Mouse (Mus musculus): ENCODE results near the gene Fitm2.

Gene Fitm2

GRCm38 (mm10) chr2:163472466-163472851 is at the start of gene Fitm2:
Gene Fitm2 (minus strand): TSS chr2:163472629.
- DNase-seq: peak; percentile 94

DNA sequence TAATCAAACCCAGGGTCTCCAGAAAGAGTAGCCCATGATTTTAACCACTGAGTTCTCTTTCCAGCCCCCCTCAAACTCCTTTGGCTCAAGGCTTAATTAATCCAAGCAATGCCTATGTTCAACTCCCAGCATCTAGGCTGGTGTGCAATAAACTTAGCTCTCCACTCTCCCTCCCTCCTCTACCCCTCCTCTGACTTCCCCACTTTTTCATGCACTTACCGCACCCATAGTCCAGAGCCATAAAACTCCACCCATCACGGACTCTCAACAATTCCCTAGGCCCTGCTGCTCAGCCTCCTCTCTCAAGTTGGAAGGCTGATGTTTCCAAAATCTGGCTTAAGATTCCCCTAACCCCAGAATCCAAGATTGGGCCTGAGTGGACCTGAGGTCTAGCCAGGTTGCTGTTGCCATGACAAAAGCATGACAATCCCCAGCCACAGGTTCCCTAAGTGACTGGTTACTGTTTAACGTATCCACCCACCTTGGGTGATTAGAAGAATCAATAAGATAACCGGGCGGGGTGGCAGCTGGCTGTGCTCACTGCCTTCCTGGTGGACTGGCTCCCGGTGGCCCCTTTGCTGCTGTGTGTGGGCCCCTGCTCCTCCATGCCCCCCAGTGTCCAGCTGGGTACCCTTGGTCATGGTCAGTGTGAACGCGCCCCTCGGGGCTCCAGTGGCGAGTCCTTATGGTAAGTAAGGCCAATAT is 34.0 kb upstream of the Fitm2 start, which contains the start of gene Hnf4a:
Hnf4a (plus strand) TSS at position 509 of the 705 bp plus-strand sequence.
- DNase-seq: no peak

GRCm38 (mm10) chr2:163503191-163503590 is 30.8 kb upstream of the Fitm2 start:
- DNase-seq: no peak

DNA sequence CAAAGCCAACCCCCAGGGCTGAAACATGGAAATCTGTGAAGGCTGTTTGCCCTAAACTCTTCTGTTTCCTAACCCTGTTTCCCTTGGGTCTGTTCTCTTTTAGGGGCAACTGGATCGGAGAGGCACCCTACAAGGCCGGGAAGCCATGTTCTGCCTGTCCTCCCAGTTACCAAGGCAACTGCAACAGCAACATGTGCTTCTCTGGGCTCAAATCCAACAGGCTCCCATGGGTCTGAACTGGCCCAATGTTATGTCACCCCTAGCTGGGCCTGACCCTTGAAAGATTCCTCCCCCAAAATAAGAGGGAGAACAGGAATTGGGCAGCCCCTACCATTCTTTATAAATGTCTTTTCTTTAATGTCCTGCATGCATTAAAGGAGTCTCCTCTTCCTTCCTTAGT is 29.8 kb upstream of the Fitm2 start:
- DNase-seq: no peak

DNA sequence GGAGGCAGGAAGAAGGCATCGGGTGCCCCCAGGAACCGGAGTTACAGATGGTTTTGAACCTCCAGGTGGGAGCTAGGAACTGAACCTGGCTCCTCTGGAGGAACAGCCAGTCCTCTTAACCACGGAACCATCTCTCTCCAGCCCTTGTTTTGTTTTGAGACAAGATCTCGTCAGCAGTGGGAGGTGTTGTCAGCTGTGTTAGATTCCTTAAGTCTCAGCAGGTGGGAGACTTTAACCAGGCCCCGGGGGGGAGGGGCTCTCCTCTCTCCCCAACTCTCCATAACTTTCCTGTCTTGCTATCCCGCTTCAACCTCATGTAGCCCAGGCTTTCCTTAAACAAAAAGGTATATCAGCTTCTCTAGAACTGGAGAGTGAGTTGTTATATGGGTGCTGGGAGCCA is 22.0 kb upstream of the Fitm2 start:
- no peak for DNase-seq

- DNase-seq: no peak
These were observed 21.5 kb upstream of the Fitm2 start for GRCm38 (mm10) chr2:163493976-163494375.

DNA sequence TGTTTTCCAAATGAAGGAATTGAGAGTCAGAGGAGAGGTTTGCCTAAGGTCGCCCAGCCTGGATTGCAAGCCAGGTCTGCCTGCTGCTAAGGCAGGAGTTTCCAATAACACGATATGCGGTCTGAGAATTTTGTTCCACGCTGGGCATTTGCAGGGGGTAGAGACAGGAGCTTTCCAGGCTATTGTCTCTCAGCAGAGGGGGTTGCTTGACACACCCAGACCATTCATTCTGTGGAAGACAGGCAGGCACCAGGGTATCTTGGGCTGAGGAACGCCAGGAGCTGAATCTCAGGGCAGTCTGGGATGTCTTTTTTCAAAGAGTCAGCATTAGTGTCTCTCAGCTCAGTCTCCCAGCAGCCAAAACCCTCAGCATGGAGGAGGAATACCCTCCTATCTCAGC is 20.6 kb upstream of the Fitm2 start:
- DNase-seq: no peak

- no peak for DNase-seq
These were observed 19.6 kb upstream of the Fitm2 start, which contains the start of gene R3hdml for GRCm38 (mm10) chr2:163492018-163492417. Gene R3hdml (plus strand): TSS chr2:163492318.

DNA sequence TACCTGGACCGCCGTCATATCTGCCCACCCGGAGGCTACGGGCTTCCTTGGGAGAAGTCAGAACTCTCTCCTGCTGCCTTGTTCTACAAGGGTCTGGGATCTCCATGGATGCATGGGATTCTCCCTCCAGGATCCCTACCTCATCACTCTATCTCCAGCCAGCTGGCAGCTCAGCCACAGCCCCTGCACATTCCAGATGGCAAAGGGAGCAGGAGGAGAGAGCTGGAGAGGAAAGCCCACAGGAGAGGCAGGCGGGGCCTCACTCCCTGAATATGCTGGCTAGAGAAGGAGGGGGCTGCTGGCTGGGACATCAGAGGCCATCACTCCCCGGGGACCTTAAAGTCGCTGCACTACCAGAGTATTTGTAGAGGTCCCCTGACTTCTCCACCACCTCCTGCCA is 18.9 kb upstream of the Fitm2 start:
- no peak for DNase-seq

DNA sequence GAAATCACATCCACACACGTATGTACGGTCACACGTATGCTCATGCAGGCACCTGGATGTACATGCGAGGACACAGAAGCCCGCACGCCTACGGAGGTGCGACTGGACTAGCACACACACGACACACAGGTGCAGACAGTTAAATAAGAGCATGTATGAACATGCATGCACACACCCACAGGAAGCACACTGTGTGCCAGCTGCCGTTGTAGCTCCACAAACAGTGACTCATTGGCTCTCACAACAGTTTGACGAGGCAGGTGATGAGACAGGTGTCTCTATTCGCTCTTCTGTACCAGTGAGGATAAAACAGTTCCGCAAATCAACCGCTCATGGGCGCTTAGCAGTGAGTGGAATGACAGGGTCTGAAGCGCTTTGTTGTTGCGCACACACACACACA is 18.2 kb upstream of the Fitm2 start:
- DNase-seq: no peak

- DNase-seq: no peak
These were observed 17.4 kb upstream of the Fitm2 start for GRCm38 (mm10) chr2:163489725-163490291.

DNA sequence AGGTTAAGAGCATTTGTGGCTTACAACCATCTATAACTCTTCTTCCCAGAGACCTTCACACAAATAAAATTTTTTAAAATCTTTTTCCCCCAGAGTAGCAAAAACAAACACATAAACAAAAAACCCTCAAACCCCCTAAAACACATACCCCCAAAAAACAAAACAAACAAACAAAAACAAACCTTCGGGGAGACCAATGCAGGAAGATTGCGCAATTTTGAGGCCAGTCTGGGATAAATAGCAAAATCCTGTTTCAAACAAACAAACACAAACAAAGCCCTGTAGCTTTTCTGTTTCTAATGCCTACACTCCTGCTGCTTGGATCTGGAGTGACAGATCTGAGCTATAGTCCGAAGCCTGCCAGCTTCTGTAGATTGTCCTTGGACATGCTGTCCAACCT is 14.9 kb upstream of the Fitm2 start:
- DNase-seq: no peak

GRCm38 (mm10) chr2:163481539-163482029 is 9.2 kb upstream of the Fitm2 start:
- peak; percentile 46 for DNase-seq

GRCm38 (mm10) chr2:163480191-163480825 is 7.9 kb upstream of the Fitm2 start:
- peak; percentile 26 for DNase-seq

DNA sequence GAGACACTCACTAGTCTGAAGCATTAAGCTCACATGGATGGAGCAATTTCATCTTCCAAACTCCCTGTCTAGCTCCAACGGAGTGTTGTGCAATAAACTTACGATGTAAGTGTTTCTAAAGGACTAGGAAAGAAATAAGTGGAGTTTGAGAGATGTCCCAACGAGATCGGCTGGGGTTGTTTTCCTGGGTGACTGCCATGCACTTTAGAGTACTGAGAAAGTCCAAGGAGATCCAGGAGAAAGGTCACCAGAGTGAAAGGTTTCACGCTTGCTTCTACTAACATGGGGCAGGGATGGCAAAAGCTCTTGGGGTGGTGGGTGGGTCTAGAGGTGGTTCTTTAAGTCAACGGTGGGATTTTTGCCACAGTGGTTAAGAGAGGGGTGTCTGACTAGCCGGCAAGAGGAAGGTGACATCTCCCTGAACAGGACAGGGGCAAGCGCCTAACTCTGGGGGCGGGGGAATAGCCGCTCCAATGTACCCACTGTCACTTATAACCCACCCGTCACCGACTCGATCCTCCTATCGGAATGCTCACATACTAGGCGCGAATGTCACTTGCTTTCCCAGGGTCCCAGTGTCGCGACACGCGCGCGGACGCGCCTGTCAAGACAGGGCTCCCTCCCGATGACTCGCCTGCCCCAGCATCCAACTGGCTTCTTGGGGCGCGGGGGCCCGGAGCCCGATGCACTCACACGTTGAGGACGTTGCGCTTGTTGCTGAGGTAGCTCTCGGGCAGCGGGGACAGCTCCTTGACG is 541 bp downstream of the Fitm2 start:
- peak; percentile 39 for DNase-seq

- no peak for DNase-seq
These were observed 1.3 kb downstream of the Fitm2 start for GRCm38 (mm10) chr2:163471136-163471535.

DNA sequence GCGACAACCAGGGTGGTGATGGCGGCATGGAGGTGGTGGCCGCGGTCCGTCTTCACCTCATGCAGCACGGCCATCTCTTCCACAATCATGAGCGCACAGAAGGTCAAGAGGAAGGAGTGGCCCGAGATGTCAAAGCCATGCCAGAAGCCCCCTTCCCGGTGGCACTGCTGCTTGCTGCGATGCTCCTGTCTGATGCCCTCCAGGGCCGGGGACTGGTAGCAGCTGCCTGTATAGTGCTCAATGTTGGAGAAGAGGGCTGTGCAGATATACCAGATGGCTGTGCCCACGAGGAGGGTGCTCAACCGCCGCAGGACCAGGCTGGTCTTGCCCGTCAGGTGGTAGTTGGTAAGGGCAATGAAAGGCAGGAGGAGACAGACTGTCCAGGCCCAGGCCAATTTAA is 2.7 kb downstream of the Fitm2 start:
- no peak for DNase-seq

DNA sequence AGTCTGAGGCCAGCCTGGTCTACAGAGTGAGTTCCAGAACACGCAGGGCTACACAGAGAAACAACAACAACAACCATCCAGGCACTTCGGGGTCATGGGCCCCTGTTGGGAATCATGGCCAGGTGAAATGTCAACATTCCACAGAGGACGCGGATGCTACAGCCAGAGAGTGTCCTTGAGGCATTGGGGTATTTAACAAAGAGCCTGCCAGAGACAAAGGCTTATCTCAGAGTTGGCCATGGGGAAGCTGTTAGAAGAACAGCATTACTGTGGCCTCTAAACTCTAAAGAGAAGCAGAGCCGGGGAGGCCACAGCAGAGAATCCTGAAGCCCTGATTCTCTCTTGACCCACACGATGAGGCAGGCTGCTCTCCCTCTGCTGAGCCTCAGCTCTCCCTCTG is 3.6 kb downstream of the Fitm2 start:
- no peak for DNase-seq

- DNase-seq: no peak
These were observed 4.8 kb downstream of the Fitm2 start for GRCm38 (mm10) chr2:163467585-163467984.

DNA sequence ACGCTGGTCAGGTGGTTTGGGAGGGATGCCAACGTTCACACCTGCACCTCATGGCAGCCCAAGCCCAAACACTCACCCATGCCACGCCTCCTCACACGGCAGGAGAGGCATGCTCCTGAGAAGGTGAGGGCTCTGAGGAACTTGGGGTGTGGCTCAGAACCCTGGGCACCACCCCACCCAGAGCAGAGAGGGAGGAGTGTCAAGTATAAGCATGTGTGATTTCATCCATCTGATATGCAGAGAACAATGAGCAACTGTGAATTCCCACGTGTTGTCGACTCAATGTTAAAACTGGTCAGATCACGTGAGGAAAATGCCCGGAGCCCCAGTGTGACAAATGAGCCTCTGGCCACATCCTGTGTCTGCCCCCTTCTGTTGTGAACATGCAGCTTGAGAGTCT is 5.7 kb downstream of the Fitm2 start:
- no peak for DNase-seq

DNA sequence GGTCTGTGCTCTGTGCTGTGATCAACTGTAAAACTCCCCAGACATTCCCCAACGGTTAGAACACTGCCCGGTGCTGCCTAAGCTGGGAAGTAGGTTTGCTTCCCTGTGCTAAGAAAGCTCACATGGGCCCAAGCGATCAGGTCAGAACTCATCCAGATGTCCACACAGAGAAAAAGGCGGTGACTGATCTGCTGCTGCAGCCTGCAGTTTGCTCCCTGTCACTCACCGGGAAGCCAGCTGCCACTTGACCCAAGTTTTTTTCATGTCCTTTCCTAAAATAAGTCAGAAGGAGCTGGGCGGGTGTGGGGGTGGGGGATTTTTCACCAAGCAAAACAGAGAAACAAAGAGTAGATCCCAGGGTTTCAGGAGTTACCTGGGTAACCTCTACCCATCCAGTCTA is 7.9 kb downstream of the Fitm2 start:
- DNase-seq: no peak

GRCm38 (mm10) chr2:163463998-163464397 is 8.4 kb downstream of the Fitm2 start:
- no peak for DNase-seq

GRCm38 (mm10) chr2:163463251-163463769 is 9.1 kb downstream of the Fitm2 start:
- DNase-seq: no peak

Measured in kidney, adult 11 months (tissue).